Mouse (Mus musculus) ES-E14 (cell line): ENCODE results near the gene Sqor. TPM values are rescaled to one million over a fixed set of nuclear protein-coding genes. Genes with fewer than 3 reads are reported as not detected.

Source experiments
- DNase-seq: peaks from one replicate; pipeline ENCODE4 v3.0.0-alpha.2; 2013; ENCODE audit warnings: low read depth, low spot score
- H3K27ac ChIP-seq: 2 replicates; pipeline ENCODE4 v1.5.1; 2012; ENCODE audit warnings: low read depth, mild to moderate bottlenecking, low read length, moderate library complexity, mixed read lengths; ENCODE audit not compliant: poor library complexity, insufficient read depth, severe bottlenecking
- H3K36me3 ChIP-seq: 2 replicates; pipeline ENCODE4 v1.6.1; 2012; ENCODE audit warnings: mild to moderate bottlenecking, low read length, moderate library complexity, mixed read lengths; ENCODE audit not compliant: control insufficient read depth, poor library complexity, insufficient read depth, severe bottlenecking
- H3K4me1 ChIP-seq, 2 experiments: fragments of 150-350 bp in 1 of 2; sonication (generic) in 1 of 2; 2 replicates each; pipeline ENCODE4 v1.6.1; 2012; ENCODE audit warnings: low read length in 2 of 2, mild to moderate bottlenecking in 1 of 2, mixed read lengths in 1 of 2; ENCODE audit not compliant: control insufficient read depth in 2 of 2, insufficient read depth in 2 of 2, poor library complexity in 1 of 2
- H3K4me3 ChIP-seq, 2 experiments: fragments of 150-350 bp in 1 of 2; sonication (generic) in 1 of 2; 2 replicates each; pipeline ENCODE4 v1.5.1; 2012; ENCODE audit warnings: low read length in 2 of 2, low read depth in 1 of 2, mild to moderate bottlenecking in 1 of 2, mixed read lengths in 1 of 2; ENCODE audit not compliant: insufficient read depth in 1 of 2, poor library complexity in 1 of 2, severe bottlenecking in 1 of 2
- H3K9ac ChIP-seq: 2 replicates; pipeline ENCODE4 v1.6.1; 2012; ENCODE audit warnings: low read depth, mild to moderate bottlenecking, low read length, mixed read lengths; ENCODE audit not compliant: poor library complexity, insufficient read depth, severe bottlenecking
- H3K9me3 ChIP-seq: fragments of 150-350 bp; sonication (generic); 2 replicates; pipeline ENCODE4 v1.6.1; 2012; ENCODE audit warnings: low read depth, mild to moderate bottlenecking, low read length; ENCODE audit not compliant: control insufficient read depth, insufficient read depth
- CHD2 ChIP-seq: IDR thresholded peaks from 2 replicates; pipeline ENCODE4 v1.6.1; 2014; ENCODE audit warnings: mild to moderate bottlenecking, low read depth, low read length, inconsistent platforms
- HCFC1 ChIP-seq: IDR thresholded peaks from 2 replicates; pipeline ENCODE4 v1.6.1; 2012; ENCODE audit warnings: low read length, inconsistent platforms, borderline replicate concordance; ENCODE audit not compliant: insufficient read depth
- MAFK ChIP-seq: IDR thresholded peaks from 2 replicates; pipeline ENCODE4 v1.6.1; 2014; ENCODE audit warnings: mild to moderate bottlenecking, low read depth, low read length, inconsistent platforms; ENCODE audit not compliant: insufficient read depth
- ZC3H11A ChIP-seq: IDR thresholded peaks from 2 replicates; pipeline ENCODE4 v1.6.1; 2012; ENCODE audit warnings: low read depth, mild to moderate bottlenecking, inconsistent platforms, low read length, borderline replicate concordance
- ZNF384 ChIP-seq: IDR thresholded peaks from 2 replicates; pipeline ENCODE4 v1.6.1; 2012; ENCODE audit warnings: low read depth, low read length, inconsistent platforms
- in situ Hi-C, 2 experiments: fragments of 600-800 bp; cut with MboI; formaldehyde crosslinking; loops; one replicate each; pipeline ENCODE4 v1.15.1; 2025; ENCODE audit warnings: low sequenced_read_pairs in 2 of 2, inconsistent platforms in 1 of 2; ENCODE audit not compliant: unreplicated experiment in 2 of 2
- total RNA-seq: library from RNA; depleted of rRNA; stranded (reverse); fragments of 300-350 nt; gene quantifications from 2 replicates; pipeline ENCODE4 v1.2.3, GENCODE M21; 2012; rRNA removed

Gene Sqor
- total RNA-seq, 1 experiment = 1.3 TPM

DNA sequence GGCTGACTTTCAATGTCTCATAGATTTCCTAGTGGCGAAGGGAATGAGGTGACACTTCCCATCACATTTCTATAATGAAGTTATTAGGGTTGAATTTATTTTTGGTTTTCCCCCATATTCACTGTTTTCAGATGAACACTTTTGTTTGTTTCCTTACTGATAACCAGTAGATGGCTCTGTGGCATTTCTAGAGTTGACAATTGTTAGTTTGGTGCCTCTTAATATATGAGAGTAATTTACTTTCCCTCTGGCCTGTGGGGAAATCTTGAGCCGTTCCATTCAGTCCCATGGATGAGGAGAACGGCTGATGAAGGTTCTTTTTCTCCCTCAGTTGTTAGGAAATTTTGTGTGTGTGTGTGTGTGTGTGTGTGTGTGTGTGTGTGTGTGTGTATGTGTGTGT, 61.3 kb downstream of the Sqor start:
- in situ Hi-C loops = no loop called here
- no peaks in the 10 kb centered on the region for H3K4me1 ChIP-seq
- H3K9me3 ChIP-seq = no peaks in the 10 kb centered on the region
- no peak overlapping the region for H3K27ac ChIP-seq
- no peak for DNase-seq
- H3K9ac ChIP-seq = no peak overlapping the region
- no peaks in the 10 kb centered on the region for H3K36me3 ChIP-seq
- no peak overlapping the region for H3K4me3 ChIP-seq
- TF ChIP-seq MAFK (no peak), CHD2 (no peak), ZC3H11A (no peak), HCFC1 (no peak), ZNF384 (no peak)

- Histone ChIP-seq H3K9me3 (no peaks in the 10 kb centered on the region), H3K9ac (no peak overlapping the region), H3K27ac (no peak overlapping the region), H3K4me3 (no peak overlapping the region), H3K4me1 (no peaks in the 10 kb centered on the region), H3K36me3 (no peaks in the 10 kb centered on the region)
- DNase-seq = no peak
- TF ChIP-seq MAFK (no peak), ZC3H11A (no peak), ZNF384 (no peak), HCFC1 (no peak), CHD2 (no peak)
- in situ Hi-C loops = no loop called here
Measured at GRCm38 (mm10) chr2:122854636-122855035, 89.6 kb downstream of the Sqor start.

DNA sequence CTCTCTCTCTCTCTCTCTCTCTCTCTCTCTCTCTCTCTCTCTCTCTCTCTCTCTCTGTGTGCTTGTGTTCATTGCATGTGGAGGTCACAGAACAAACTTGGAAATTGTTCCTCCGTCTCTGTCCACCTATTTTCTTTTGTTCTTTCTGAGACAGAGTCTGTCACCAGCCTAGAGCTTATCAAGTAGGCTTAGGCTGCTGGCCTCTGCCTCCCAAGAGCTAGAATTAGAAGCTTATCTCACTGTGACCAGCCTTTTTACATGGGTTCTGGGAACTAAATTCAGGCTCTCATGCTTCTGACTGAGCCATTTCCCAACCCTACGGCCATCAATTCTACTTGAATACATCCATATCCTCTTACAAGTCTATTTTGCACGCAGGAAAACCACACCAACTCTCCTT, 90.3 kb downstream of the Sqor start:
- no peak for TF ChIP-seq HCFC1
- no peak for TF ChIP-seq ZNF384
- TF ChIP-seq MAFK = no peak
- TF ChIP-seq CHD2 = no peak
- no peak for TF ChIP-seq ZC3H11A
- no peak overlapping the region for H3K27ac ChIP-seq
- H3K9me3 ChIP-seq = no peaks in the 10 kb centered on the region
- no peak for DNase-seq
- in situ Hi-C loops = no loop called here
- no peak overlapping the region for H3K4me3 ChIP-seq
- H3K4me1 ChIP-seq = no peaks in the 10 kb centered on the region
- H3K36me3 ChIP-seq = no peaks in the 10 kb centered on the region
- no peak overlapping the region for H3K9ac ChIP-seq

Other genes with a start within 250 kb of the Sqor start
- gene Gatm, start 153.9 kb upstream of the Sqor start, total RNA-seq = 2.0 and 2.2 TPM in 2 replicates
- 0.53 and 0.54 TPM in 2 replicates for gene AA467197, start 128.3 kb upstream of the Sqor start, total RNA-seq
- 5.7 and 8.6 TPM in 2 replicates for gene Slc30a4, start 62.6 kb upstream of the Sqor start, total RNA-seq
- 7.1 and 11.6 TPM in 2 replicates for gene Bloc1s6, start 26.7 kb upstream of the Sqor start, total RNA-seq